Mouse (Mus musculus): ENCODE measurements around the gene Pxylp1.

DNA sequence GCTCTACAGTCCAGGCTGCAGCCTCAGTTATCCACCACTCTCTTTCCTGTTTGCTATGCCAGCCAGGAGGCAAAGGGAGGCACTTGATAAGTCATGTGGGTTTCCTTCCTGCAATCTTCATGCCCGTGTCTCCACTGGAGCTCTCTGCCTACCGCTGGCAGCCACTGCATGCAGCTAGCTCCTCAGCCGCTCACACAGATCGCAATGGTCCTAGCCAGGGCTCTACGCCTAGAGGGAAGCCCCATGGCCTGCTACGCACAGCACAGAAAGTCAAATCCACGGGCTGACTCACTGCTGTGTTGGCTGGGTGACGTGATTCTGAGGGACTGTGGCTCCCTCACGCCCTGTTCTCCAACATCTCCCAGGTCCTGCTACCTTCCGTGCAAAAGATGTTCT, 31.4 kb downstream of the Pxylp1 start:
- TF ChIP-seq POLR2A (IDR thresholded peaks at IDR 0.05; ENCODE audit: borderline replicate concordance, extremely low read depth, low read depth, low read length) = no peak
- TF ChIP-seq CTCF (IDR thresholded peaks at IDR 0.05; ENCODE audit: insufficient read depth, low read length) = no peak
